Mouse (Mus musculus): Measurements from ENCODE around the gene Ddx11. TPM values are rescaled to one million over a fixed set of nuclear protein-coding genes. Genes with fewer than 3 reads are reported as not detected.

Gene Ddx11
- polyA plus RNA-seq, 1 experiment = 17.4 TPM

DNA sequence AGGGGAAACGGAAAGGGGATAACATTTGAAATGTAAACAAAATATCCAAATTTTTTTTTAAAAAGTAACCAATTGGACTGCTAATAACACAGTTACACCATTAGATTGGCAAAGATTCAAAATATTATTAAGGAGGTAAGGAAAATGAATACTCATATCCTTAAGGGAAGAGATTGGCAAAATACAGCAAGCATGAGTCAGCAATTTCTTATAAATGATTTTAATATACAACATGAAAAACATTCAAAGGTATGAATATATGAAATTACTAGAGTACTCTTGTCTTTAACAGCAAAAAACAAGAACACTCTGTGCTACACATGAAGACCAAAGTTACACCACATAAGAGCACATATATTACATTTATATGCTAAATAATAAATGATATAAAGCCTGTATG lies 38.3 kb upstream of the Ddx11 start:
- TF ChIP-seq CTCF (IDR thresholded peaks at IDR 0.05; ENCODE audit: control insufficient read depth, insufficient read depth, insufficient replicate concordance, low read depth, low read length) (no peak), POLR2A (IDR thresholded peaks at IDR 0.05; ENCODE audit: control insufficient read depth, low read depth, low read length) (no peak)
- H3K27ac ChIP-seq (ENCODE audit: control insufficient read depth, insufficient read depth, low read depth, low read length) = no peak overlapping the region
- peaks cover 1% of the 10 kb centered on the region; the same call in 1 of the 2 replicates for H3K36me3 ChIP-seq (ENCODE audit: control insufficient read depth, insufficient read depth, low read length)
- no peaks in the 10 kb centered on the region for H3K4me1 ChIP-seq (ENCODE audit: control insufficient read depth, insufficient read depth, low read length)
- no peaks in the 10 kb centered on the region for H3K27me3 ChIP-seq (ENCODE audit: control insufficient read depth, insufficient read depth, low read length)
- no peak overlapping the region for H3K4me3 ChIP-seq (ENCODE audit: control insufficient read depth, low read depth, low read length)

DNA sequence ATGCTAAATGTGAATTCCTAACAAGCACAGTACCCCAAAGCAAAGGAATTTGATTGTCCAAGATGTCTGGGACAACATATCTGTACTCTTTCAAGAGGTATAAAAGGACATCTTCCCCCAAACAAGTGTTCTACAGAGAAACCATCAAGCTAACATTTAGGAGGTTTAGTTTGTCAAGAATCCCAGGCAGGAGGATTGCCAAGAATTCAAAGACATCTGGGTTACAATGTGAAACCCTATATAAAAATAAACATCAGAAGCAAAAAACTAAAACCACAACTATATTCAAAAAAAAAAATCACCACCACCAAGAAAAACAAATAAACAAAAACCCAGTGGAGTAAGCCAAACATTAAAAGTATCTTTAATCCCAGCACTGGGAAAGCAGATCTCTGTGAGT lies 33.1 kb upstream of the Ddx11 start:
- Histone ChIP-seq H3K4me3 (ENCODE audit: control insufficient read depth, low read depth, low read length) (no peak overlapping the region), H3K27ac (ENCODE audit: control insufficient read depth, insufficient read depth, low read depth, low read length) (no peak overlapping the region), H3K27me3 (ENCODE audit: control insufficient read depth, insufficient read depth, low read length) (no peaks in the 10 kb centered on the region), H3K36me3 (ENCODE audit: control insufficient read depth, insufficient read depth, low read length) (peaks cover 1% of the 10 kb centered on the region; the same call in 1 of the 2 replicates), H3K4me1 (ENCODE audit: control insufficient read depth, insufficient read depth, low read length) (no peaks in the 10 kb centered on the region)
- TF ChIP-seq CTCF (IDR thresholded peaks at IDR 0.05; ENCODE audit: control insufficient read depth, insufficient read depth, insufficient replicate concordance, low read depth, low read length) (no peak), POLR2A (IDR thresholded peaks at IDR 0.05; ENCODE audit: control insufficient read depth, low read depth, low read length) (no peak)

DNA sequence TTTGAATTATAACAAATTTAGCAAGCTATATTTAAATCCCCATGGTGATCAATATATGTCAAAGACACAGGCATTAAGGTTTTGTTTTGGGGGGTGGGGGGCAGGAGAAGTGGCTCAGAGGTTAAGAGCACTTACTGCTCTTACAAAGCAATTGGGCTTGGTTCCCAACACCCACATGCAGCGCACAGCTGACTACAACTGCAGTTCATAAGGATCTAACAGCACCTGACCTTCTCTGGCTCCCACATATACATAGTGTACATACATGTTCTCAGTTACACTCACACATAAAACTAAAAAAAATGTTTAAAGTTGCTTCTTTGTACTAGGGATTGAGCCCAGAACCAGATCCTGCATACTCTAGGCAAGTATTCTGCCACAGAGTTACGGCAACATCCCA lies 31.9 kb upstream of the Ddx11 start:
- no peak overlapping the region for H3K4me3 ChIP-seq (ENCODE audit: control insufficient read depth, low read depth, low read length)
- TF ChIP-seq POLR2A (IDR thresholded peaks at IDR 0.05; ENCODE audit: control insufficient read depth, low read depth, low read length) (no peak), CTCF (IDR thresholded peaks at IDR 0.05; ENCODE audit: control insufficient read depth, insufficient read depth, insufficient replicate concordance, low read depth, low read length) (no peak)
- no peaks in the 10 kb centered on the region for H3K4me1 ChIP-seq (ENCODE audit: control insufficient read depth, insufficient read depth, low read length)
- H3K36me3 ChIP-seq (ENCODE audit: control insufficient read depth, insufficient read depth, low read length) = peaks cover 1% of the 10 kb centered on the region; the same call in 1 of the 2 replicates
- no peaks in the 10 kb centered on the region for H3K27me3 ChIP-seq (ENCODE audit: control insufficient read depth, insufficient read depth, low read length)
- no peak overlapping the region for H3K27ac ChIP-seq (ENCODE audit: control insufficient read depth, insufficient read depth, low read depth, low read length)

DNA sequence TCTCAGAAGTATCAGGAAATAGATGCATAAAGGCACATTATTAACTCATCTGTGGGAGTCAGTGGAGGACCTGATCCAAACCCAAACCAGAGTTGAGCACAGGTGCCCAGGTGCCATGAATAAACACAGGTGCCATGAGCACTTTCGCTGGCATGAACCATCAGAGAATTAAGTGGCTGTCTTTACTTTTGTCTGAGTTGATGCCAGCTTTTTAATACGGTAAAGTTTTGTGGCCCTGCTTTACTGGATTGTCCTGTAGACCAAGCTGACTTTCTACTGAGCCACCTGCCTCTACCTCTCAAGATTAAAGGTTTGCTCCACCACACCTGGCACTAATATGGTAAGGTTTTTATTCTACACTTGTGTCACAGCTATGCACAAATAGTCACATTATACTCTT lies 31.3 kb upstream of the Ddx11 start:
- H3K4me1 ChIP-seq (ENCODE audit: control insufficient read depth, insufficient read depth, low read length) = no peaks in the 10 kb centered on the region
- H3K27me3 ChIP-seq (ENCODE audit: control insufficient read depth, insufficient read depth, low read length) = no peaks in the 10 kb centered on the region
- no peak overlapping the region for H3K4me3 ChIP-seq (ENCODE audit: control insufficient read depth, low read depth, low read length)
- no peak overlapping the region for H3K27ac ChIP-seq (ENCODE audit: control insufficient read depth, insufficient read depth, low read depth, low read length)
- no peaks in the 10 kb centered on the region for H3K36me3 ChIP-seq (ENCODE audit: control insufficient read depth, insufficient read depth, low read length)
- TF ChIP-seq POLR2A (IDR thresholded peaks at IDR 0.05; ENCODE audit: control insufficient read depth, low read depth, low read length) (no peak), CTCF (IDR thresholded peaks at IDR 0.05; ENCODE audit: control insufficient read depth, insufficient read depth, insufficient replicate concordance, low read depth, low read length) (no peak)

DNA sequence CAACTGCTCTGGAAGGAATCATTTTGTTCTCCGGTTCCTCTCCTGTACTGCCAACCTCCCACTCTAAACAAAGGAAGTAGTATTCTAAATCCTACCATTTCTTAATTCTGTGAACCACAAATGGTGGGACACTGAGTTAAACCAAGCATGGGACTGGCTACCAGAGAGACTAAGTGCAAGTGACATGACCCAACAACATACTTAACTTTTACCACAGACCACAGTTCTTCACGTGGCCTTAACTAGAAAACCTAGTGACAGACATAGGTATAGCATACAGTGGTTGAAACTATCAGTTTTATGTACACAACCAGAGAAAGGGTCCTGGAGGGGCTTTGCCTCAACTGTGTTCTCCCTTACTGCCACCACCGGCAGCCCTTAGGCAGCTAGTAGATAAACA lies 30.7 kb upstream of the Ddx11 start:
- no peaks in the 10 kb centered on the region for H3K4me1 ChIP-seq (ENCODE audit: control insufficient read depth, insufficient read depth, low read length)
- TF ChIP-seq POLR2A (IDR thresholded peaks at IDR 0.05; ENCODE audit: control insufficient read depth, low read depth, low read length) (no peak), CTCF (IDR thresholded peaks at IDR 0.05; ENCODE audit: control insufficient read depth, insufficient read depth, insufficient replicate concordance, low read depth, low read length) (no peak)
- H3K36me3 ChIP-seq (ENCODE audit: control insufficient read depth, insufficient read depth, low read length) = no peaks in the 10 kb centered on the region
- no peak overlapping the region for H3K27ac ChIP-seq (ENCODE audit: control insufficient read depth, insufficient read depth, low read depth, low read length)
- no peaks in the 10 kb centered on the region for H3K27me3 ChIP-seq (ENCODE audit: control insufficient read depth, insufficient read depth, low read length)
- no peak overlapping the region for H3K4me3 ChIP-seq (ENCODE audit: control insufficient read depth, low read depth, low read length)

DNA sequence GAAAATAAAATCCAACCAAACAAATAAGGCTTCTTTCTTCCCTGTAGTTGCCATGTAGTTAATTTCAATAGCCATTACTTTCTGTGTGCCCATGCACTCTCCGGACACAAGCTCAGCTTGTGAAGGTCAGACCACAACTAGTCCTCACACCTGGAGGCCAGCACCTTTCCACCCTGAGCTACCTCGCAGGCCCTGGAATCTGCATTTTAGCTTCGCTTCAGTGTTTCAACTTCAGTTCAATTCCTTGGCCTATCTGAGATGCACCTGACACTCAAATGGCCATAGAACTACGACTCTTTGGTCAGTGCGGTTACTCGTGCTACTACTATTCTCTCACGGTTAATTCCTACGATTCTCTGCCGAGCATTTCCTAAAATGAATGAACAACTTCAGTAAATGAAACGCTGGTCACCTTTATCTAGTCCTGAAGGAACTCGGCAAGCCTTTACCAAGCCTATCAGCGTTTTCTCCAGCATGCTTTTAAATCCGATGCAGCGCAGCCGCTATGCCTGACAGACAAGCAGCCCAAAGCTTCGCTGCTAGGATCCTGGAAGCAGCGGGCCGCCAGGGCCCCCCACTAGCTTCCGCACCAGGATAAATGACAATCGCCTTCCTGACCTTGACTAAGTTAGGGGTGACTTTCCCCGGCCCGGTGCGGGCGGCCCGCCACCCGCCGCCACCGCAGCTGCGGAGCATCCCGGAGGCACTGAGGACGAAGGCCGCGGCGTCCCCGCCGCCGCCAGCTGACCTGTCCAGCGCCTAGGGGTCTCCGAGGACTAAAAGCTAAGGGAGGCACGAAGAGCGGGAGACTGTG lies 22.5 kb upstream of the Ddx11 start:
- Histone ChIP-seq H3K36me3 (ENCODE audit: control insufficient read depth, insufficient read depth, low read length) (no peaks in the 10 kb centered on the region), H3K27ac (ENCODE audit: control insufficient read depth, insufficient read depth, low read depth, low read length) (peak overlapping the region; percentile 94), H3K4me1 (ENCODE audit: control insufficient read depth, insufficient read depth, low read length) (peaks cover 5% of the 10 kb centered on the region), H3K27me3 (ENCODE audit: control insufficient read depth, insufficient read depth, low read length) (no peaks in the 10 kb centered on the region), H3K4me3 (ENCODE audit: control insufficient read depth, low read depth, low read length) (peak overlapping the region; percentile 99)
- TF ChIP-seq CTCF (IDR thresholded peaks at IDR 0.05; ENCODE audit: control insufficient read depth, insufficient read depth, insufficient replicate concordance, low read depth, low read length) (no peak), POLR2A (IDR thresholded peaks at IDR 0.05; ENCODE audit: control insufficient read depth, low read depth, low read length) (no peak)

DNA sequence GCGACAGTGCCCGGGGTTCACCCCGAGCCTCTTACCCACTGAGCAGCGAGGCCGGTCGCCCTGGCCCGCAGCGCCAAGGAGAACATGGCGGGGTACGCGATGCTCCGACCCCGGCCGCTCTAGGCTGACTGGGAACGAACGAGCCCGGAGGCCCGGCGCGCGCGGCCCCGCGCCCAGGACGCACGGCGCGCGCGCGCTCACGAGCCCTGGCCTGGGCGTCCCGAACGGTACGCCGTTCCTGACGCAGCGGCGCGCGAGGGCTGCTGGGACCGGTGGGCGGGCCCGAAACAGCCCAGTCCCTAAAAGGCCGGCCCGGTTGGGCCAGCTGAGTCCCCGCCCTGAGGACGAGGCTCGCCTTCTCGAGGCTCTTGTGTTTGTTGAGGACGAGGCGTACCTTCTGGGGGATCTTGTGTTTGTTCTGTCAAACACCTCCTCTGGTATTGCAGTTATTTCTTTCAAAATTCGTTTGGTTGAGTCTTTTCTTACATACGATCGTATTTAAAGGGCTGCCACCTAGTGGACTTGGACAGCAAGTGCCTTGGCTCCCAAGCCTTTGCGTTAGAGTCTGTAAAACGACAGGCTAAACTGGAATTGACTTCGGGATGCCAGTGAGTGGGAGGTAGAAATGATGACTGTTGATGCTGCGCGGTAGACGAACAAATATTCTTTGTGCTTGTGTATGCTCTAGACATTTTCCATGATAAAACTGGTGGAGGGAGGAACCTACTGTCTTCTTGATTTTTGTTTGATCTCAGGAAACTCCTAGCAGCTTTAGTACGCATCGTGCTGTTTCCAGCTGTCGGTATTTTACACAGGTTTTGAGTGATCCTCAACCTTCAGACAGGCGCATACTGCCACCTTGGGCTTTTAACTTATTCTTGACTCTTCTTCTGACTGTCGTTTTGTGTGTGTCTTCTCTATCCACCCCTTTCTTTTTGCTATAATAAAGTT lies 21.7 kb upstream of the Ddx11 start, which contains the start of gene Ndufv2:
Gene Ndufv2 (minus strand): TSS at position 180 of the 951 bp plus-strand sequence.
- peak within 1 kb of the TSS; percentile 94 for H3K27ac ChIP-seq (ENCODE audit: control insufficient read depth, insufficient read depth, low read depth, low read length)
- no peaks in the 10 kb centered on the region for H3K36me3 ChIP-seq (ENCODE audit: control insufficient read depth, insufficient read depth, low read length)
- H3K4me3 ChIP-seq (ENCODE audit: control insufficient read depth, low read depth, low read length) = peak within 1 kb of the TSS; percentile 99
- peaks cover 5% of the 10 kb centered on the region for H3K4me1 ChIP-seq (ENCODE audit: control insufficient read depth, insufficient read depth, low read length)
- H3K27me3 ChIP-seq (ENCODE audit: control insufficient read depth, insufficient read depth, low read length) = no peaks in the 10 kb centered on the region
- peak; percentile 95 for TF ChIP-seq POLR2A (IDR thresholded peaks at IDR 0.05; ENCODE audit: control insufficient read depth, low read depth, low read length)
- peak; percentile 43; the same call in 1 of the 2 replicates for TF ChIP-seq CTCF (IDR thresholded peaks at IDR 0.05; ENCODE audit: control insufficient read depth, insufficient read depth, insufficient replicate concordance, low read depth, low read length)
